Mouse (Mus musculus) kidney, adult 2 months (tissue): ENCODE results near the gene Ndufb6.

ENCODE experiments used
- CTCF ChIP-seq: fragments of 200-500 bp; conservative IDR thresholded peaks from 2 replicates; pipeline ENCODE4 v1.5.1; 2011; ENCODE audit warnings: low read depth, mild to moderate bottlenecking, control low read depth, low read length, moderate library complexity, mixed read lengths; ENCODE audit not compliant: insufficient read depth, insufficient read length
- POLR2A ChIP-seq: fragments of 200-500 bp; IDR thresholded peaks from one replicate; pipeline ENCODE4 v1.6.1; 2011; ENCODE audit warnings: low read depth, low read length, control low read depth

DNA sequence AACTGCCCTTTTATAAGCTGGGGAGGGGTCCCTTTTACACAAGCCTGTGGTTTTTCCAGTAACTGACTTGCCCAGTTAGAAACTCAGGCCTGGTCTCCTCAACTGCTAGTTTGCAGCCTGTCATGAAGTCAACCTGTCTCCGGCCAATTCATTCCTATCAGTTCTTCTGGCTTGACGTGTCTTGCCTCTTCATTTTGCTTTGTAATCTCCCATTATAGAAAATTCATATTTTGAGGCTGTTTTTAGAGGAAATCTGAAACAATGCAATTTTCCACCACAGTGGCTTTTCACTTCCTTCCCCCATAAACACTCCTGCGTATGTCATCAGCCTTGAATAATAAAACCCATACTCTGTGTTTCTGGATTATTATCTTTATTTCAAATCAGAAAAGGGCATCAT is 47.9 kb upstream of the Ndufb6 start:
- TF ChIP-seq CTCF = no peak
- TF ChIP-seq POLR2A = no peak
